Mouse (Mus musculus): Measurements from ENCODE around the gene Nemf.

DNA sequence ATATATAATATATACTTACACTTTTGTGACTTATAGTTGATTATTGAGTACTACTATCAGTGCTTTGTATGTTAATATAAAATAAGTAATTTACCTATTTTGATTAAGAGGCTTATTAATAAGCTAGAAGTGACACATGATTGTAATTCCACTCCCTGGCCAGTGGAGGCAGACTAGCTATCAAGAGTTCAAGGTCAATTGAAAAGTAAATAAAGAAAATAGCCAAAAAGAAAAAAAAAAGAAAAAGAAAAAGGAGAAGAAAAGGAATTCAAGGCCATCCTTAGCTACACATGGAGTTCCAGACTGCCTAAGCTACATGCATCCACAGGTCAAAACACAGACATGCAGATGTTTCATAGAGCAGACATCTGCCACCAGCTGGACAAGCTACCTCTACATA is 9.5 kb upstream of the Nemf start:
- TF ChIP-seq CTCF (IDR thresholded peaks at IDR 0.05; ENCODE audit: extremely low read depth, insufficient read length, insufficient replicate concordance, low read depth, low read length) (no peak), POLR2A (IDR thresholded peaks at IDR 0.05; ENCODE audit: low read depth, low read length) (no peak)
